Mouse (Mus musculus) macrophage (primary cell): ENCODE data around the gene Chd4. TPM values are rescaled to one million over a fixed set of nuclear protein-coding genes. Genes with fewer than 3 reads are reported as not detected.
A peak's percentile ranks its signal among the peaks of the same experiment; 100 is the strongest.

Source experiments
- H3K27ac ChIP-seq: fragments of 350-480 bp; formaldehyde crosslinking; 2 replicates; pipeline ENCODE4 v1.9.0; 2021
- H3K36me3 ChIP-seq: fragments of 350-480 bp; formaldehyde crosslinking; 2 replicates; pipeline ENCODE4 v1.9.0; 2021; ENCODE audit errors: inconsistent target
- H3K4me3 ChIP-seq: fragments of 350-480 bp; formaldehyde crosslinking; 2 replicates; pipeline ENCODE4 v1.9.0; 2021; ENCODE audit errors: inconsistent target
- H3K79me2 ChIP-seq: fragments of 350-480 bp; formaldehyde crosslinking; 2 replicates; pipeline ENCODE4 v1.9.0; 2021; ENCODE audit errors: inconsistent target
- whole genome bisulfite sequencing: methylation state at CpG from one replicate; pipeline ENCODE4 v1.1.7; 2026; ENCODE audit warnings: inconsistent platforms; ENCODE audit not compliant: missing documents; 5-methylcytosine and 5-hydroxymethylcytosine counted together
- polyA plus RNA-seq: library from polyadenylated mRNA; stranded (reverse); fragments of 250-400 nt; gene quantifications from 3 replicates; pipeline ENCODE4 v1.2.4, GENCODE M21; 2018; ENCODE audit warnings: inconsistent platforms

Gene Chd4
- polyA plus RNA-seq, 1 experiment from 2014 or later: 280 TPM

- Histone ChIP-seq H3K4me3 (peak overlapping the region; percentile 69; the same call in 1 of the 2 replicates), H3K27ac (peak overlapping the region; percentile 54), H3K36me3 (peaks cover 31% of the 10 kb centered on the region), H3K79me2 (peaks cover 56% of the 10 kb centered on the region)
- 40% methylated on average over 3 of the region's 3 CpGs for WGBS
Measured at GRCm38 (mm10) chr6:125098513-125098912, 2.7 kb downstream of the Chd4 start.

GRCm38 (mm10) chr6:125099421-125099971 lies 3.7 kb downstream of the Chd4 start:
- Histone ChIP-seq H3K4me3 (peak overlapping the region; percentile 8; the same call in 1 of the 2 replicates), H3K36me3 (peaks cover 40% of the 10 kb centered on the region)
- WGBS: 27% methylated on average over 4 of the region's 5 CpGs

DNA sequence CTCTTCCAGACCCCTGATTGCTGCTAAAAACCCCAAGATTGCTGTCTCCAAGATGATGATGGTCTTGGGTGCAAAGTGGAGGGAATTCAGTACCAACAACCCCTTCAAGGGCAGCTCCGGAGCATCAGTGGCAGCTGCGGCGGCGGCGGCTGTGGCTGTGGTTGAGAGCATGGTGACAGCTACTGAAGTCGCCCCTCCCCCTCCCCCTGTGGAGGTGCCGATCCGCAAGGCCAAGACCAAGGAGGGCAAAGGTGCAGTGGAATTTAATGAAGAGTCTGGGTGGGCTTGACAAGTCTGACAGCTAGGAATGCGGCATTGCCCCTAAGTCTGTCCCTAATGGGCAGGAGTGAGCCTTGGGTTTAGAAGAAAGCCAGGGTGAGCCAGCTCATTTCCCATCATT lies 5.7 kb downstream of the Chd4 start:
- Histone ChIP-seq H3K27ac (no peak overlapping the region), H3K4me3 (no peak overlapping the region), H3K36me3 (peaks cover 59% of the 10 kb centered on the region), H3K79me2 (peaks cover 64% of the 10 kb centered on the region)
- WGBS: 100% methylated on average over 8 of the region's 9 CpGs

More at GRCm38 (mm10) chr6:125099421-125099971, 3.7 kb downstream of the Chd4 start:
- peaks cover 64% of the 10 kb centered on the region for H3K79me2 ChIP-seq
- peak overlapping the region; percentile 54 for H3K27ac ChIP-seq

DNA sequence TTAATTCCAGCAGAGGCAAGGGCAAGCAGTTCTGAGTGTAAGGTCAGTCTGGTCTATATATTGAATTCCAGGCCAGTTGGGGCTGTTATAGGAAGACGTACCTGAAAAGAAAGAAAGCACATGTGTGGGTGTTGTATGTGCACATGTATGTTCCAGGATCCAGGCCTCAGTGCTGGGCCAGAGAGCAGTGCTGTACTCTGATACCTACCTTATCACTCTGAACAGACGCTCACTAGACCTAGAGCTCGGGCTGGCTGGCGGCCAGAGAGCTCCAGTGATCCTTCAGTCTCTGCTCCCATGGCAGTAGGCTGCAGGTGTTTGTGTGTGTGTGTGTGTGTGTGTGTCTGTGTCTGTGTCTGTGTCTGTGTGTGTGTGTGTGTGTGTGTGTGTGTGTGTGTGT lies 8.4 kb downstream of the Chd4 start:
- Histone ChIP-seq H3K36me3 (peaks cover 87% of the 10 kb centered on the region), H3K4me3 (no peak overlapping the region), H3K27ac (no peak overlapping the region), H3K79me2 (peaks cover 38% of the 10 kb centered on the region)
- WGBS: 100% methylated on average over 4 of the region's 4 CpGs

DNA sequence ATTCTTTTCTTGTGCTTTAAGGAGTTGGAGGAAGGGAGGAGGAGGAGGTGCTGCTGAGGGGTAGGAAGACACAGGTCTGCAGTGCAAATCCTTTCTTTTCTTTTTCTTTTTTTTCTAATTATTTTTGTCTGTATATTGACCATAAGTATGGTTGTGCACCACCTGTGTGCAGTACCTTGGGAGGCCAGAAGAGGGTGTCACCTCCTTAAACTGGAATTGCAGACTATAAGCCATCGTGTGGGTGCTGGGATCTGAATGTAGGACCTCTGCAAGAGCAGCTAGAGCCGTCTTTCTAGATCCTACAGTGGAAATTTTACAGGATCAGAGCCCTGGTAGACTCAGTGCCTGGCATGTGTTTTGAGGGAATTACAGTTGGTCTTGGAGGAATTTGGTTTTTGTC lies 11.9 kb downstream of the Chd4 start:
- H3K27ac ChIP-seq: no peak overlapping the region
- no peak overlapping the region for H3K4me3 ChIP-seq

GRCm38 (mm10) chr6:125109371-125109770 lies 13.6 kb downstream of the Chd4 start:
- H3K27ac ChIP-seq: no peak overlapping the region
- no peak overlapping the region for H3K4me3 ChIP-seq
- H3K36me3 ChIP-seq: peaks cover 99% of the 10 kb centered on the region
- whole genome bisulfite sequencing: 93% methylated on average over 14 of the region's 14 CpGs
- peaks cover 1% of the 10 kb centered on the region; the same call in 1 of the 2 replicates for H3K79me2 ChIP-seq

More for the DNA sequence above, 11.9 kb downstream of the Chd4 start:
- Histone ChIP-seq H3K36me3 (peaks cover 94% of the 10 kb centered on the region), H3K79me2 (peaks cover 8% of the 10 kb centered on the region; the same call in 1 of the 2 replicates)
- 100% methylated on average over 2 of the region's 2 CpGs for WGBS

GRCm38 (mm10) chr6:125110927-125111326 lies 15.1 kb downstream of the Chd4 start:
- no peak overlapping the region for H3K27ac ChIP-seq
- H3K79me2 ChIP-seq: no peaks in the 10 kb centered on the region
- H3K36me3 ChIP-seq: peaks cover 98% of the 10 kb centered on the region
- 97% methylated on average over 7 of the region's 7 CpGs for WGBS
- no peak overlapping the region for H3K4me3 ChIP-seq

DNA sequence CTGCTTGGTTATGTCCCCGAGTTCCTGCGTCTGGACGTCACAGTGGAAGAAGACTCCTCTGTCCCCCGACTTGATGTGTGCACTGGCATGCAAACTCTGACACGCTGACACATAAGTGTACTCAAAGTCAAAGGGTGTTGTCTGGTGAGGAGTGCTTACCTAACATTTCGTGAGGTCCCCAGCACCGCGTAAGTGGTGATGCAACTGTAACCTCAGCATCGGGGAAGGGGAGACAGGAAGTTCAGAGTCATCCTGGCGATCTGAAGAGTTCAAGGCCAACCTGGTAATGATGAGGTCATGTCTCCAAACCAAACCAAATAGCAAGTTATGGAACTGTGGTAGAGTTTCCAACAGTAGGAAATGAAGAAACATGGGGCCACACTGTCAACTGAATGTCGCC lies 16.8 kb downstream of the Chd4 start:
- WGBS: 59% methylated on average over 11 of the region's 11 CpGs
- Histone ChIP-seq H3K36me3 (peaks cover 96% of the 10 kb centered on the region), H3K27ac (no peak overlapping the region), H3K4me3 (no peak overlapping the region), H3K79me2 (no peaks in the 10 kb centered on the region)

DNA sequence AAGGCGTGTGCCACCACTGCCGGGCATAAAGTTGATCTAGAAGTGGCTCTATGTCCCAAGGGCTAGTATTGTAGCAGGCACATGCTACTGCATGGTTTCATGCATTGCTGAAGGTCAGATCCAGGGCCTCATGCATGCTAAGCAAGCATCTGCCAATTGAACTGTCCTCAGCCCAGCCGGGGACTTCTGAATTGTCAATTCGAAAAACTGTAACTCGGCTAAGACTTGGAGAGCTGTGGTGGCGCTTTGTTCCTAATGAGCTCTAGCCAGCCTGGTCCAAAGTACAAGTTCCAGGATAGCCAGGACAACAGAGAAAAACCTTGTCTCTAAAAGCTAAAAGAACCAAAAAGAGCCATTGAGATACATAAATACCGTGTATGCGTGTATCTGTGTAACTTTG lies 23.6 kb downstream of the Chd4 start:
- peaks cover 94% of the 10 kb centered on the region for H3K36me3 ChIP-seq
- no peak overlapping the region for H3K4me3 ChIP-seq
- no peaks in the 10 kb centered on the region for H3K79me2 ChIP-seq
- H3K27ac ChIP-seq: no peak overlapping the region
- 91% methylated on average over 8 of the region's 8 CpGs for WGBS

DNA sequence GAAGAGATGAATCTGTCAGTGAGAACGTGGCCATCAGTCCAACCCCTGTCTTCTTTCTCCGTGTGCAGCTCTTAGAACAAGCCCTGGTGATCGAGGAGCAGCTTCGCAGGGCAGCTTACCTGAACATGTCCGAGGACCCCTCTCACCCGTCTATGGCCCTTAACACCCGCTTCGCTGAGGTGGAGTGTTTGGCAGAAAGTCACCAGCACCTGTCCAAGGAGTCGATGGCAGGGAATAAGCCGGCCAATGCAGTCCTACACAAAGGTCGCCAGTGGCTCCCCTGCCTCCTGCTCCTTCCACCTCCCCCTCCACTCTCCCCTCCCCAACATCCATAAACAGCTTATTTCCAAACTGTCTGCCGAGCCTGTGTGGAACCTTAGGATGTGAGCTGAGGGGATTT lies 32.9 kb downstream of the Chd4 start:
- H3K27ac ChIP-seq: no peak overlapping the region
- H3K4me3 ChIP-seq: no peak overlapping the region
- peaks cover 48% of the 10 kb centered on the region for H3K36me3 ChIP-seq
- H3K79me2 ChIP-seq: peaks cover 20% of the 10 kb centered on the region
- 96% methylated on average over 8 of the region's 12 CpGs for WGBS

DNA sequence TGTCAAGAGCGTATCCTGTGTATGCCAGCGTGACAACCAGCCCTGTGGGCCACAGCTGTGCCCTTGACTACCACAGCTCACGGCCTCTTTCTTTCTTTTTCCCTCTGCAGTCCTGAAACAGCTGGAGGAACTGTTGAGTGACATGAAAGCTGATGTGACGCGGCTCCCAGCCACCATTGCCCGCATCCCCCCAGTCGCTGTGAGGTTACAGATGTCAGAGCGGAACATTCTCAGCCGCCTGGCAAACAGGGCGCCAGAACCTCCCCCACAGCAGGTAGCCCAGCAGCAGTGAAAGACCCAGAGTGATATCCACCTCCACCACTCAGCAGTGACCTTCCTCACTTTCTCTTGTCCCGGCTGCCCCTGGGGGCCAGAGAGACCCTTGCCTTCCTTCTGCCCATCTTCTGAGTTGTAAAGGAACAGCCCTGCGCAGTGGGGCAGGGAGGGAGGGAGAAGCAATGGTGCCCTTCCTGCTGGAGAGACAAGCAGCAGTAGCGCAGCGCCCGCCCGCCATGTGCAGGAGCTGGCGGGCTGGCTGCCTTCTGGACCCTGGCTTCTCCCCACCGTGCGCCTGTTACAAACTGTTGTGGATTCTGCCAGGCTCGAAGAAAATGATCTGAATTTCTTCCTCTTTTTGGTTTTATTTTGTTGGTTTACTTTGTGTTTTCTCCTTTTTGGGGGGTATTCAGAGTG lies 34.1 kb downstream of the Chd4 start:
- peaks cover 32% of the 10 kb centered on the region for H3K79me2 ChIP-seq
- peaks cover 44% of the 10 kb centered on the region for H3K36me3 ChIP-seq

DNA sequence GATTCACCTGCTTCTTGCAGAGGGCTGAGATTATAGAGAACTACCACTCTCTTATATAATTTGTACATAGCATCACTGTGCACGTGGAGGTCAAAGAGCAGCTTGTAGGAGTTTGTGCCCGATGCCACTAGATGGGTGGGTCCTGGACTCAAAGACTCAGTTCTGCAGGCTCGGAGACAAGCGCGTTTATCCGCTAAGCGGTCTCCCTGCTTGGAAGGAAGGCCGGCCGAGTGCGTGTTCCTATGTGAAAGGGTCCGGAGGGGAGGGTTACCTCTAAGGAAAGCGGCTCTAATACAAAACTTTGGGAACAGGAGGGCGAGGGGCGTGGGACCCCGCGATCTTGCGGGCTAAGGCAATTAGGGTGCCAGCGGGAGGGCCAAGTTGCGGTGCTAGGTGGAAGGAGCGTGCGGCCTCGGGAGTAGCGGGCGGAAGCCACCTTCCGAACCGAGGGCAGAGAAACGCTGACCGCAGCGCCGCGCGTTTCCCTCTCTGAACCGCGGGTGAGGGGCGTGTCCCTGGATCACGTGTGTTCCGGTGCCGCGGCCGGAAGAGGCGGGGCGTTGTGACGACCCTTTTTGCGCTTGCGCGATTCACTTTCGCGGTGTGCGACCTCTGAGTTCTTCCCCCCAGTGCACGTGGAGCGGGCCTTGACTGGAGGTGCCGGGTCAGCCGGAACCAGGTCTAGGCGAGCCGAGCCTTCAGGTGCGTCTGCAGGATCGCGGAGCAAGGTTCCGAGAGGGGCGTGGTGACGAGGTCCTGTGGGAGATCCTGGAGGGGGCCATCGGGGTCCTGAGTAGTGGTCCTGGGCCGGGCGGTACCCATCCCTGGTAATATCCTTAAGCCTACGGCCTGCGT lies 35.7 kb downstream of the Chd4 start, which contains the start of gene Nop2:
TSS of gene Nop2 (plus strand) at position 608 of the 855 bp plus-strand sequence.
- WGBS: 2% methylated on average over 66 of the region's 66 CpGs
- peaks cover 39% of the 10 kb centered on the region for H3K36me3 ChIP-seq
- peak within 1 kb of the TSS; percentile 92 for H3K4me3 ChIP-seq
- H3K27ac ChIP-seq: peak within 1 kb of the TSS; percentile 80
- H3K79me2 ChIP-seq: peaks cover 32% of the 10 kb centered on the region

More for the DNA sequence above, 34.1 kb downstream of the Chd4 start:
- Histone ChIP-seq H3K4me3 (no peak overlapping the region), H3K27ac (no peak overlapping the region)
- 87% methylated on average over 20 of the region's 20 CpGs for WGBS

- 1% methylated on average over 11 of the region's 11 CpGs for WGBS
- H3K27ac ChIP-seq: peak overlapping the region; percentile 57
Measured at GRCm38 (mm10) chr6:125132470-125132869, 36.7 kb downstream of the Chd4 start.

GRCm38 (mm10) chr6:125137002-125137671 lies 41.4 kb downstream of the Chd4 start:
- no peak overlapping the region for H3K4me3 ChIP-seq
- H3K79me2 ChIP-seq: peaks cover 28% of the 10 kb centered on the region
- 89% methylated on average over 19 of the region's 19 CpGs for WGBS
- H3K36me3 ChIP-seq: peaks cover 68% of the 10 kb centered on the region
- H3K27ac ChIP-seq: no peak overlapping the region

More at GRCm38 (mm10) chr6:125132470-125132869, 36.7 kb downstream of the Chd4 start:
- peaks cover 32% of the 10 kb centered on the region for H3K79me2 ChIP-seq
- peak overlapping the region; percentile 92 for H3K4me3 ChIP-seq
- peaks cover 39% of the 10 kb centered on the region for H3K36me3 ChIP-seq
